Mouse (Mus musculus) right cerebral cortex, postnatal 14 days (tissue): ENCODE measurements at regions not wholly inside any gene's neighbourhood (a gene's known extent, or its start where the extent isn't known, plus 50 kb on each side); places are given as distances from the start of the nearest gene placed in this dataset.
"Not testable (repeated sequence)": the region's sequence is repeated elsewhere in the genome, so short reads cannot be mapped to it uniquely, and the experiment has no call there.

Experiments
- DNase-seq: peaks from one replicate; pipeline ENCODE4 v3.0.0; 2022

- DNase-seq, result no peak
Measured at GRCm38 (mm10) chr14:47935401-47935800, 185.2 kb upstream of the Peli2 start.

- no peak for DNase-seq
Measured at GRCm38 (mm10) chr14:47937081-47937651, 183.5 kb upstream of the Peli2 start.

GRCm38 (mm10) chr14:47939781-47940590, 180.6 kb upstream of the Peli2 start:
- no peak for DNase-seq

GRCm38 (mm10) chr14:47942671-47943070, 178.0 kb upstream of the Peli2 start:
- DNase-seq, result no peak

- DNase-seq, result no peak
Measured at GRCm38 (mm10) chr14:47944595-47944994, 176.0 kb upstream of the Peli2 start.

GRCm38 (mm10) chr14:47951041-47951440, 169.6 kb upstream of the Peli2 start:
- no peak for DNase-seq

GRCm38 (mm10) chr14:47958171-47958570, 162.5 kb upstream of the Peli2 start:
- DNase-seq, result no peak

GRCm38 (mm10) chr14:47959366-47960280, 161.0 kb upstream of the Peli2 start:
- DNase-seq, result no peak

GRCm38 (mm10) chr14:47964806-47965205, 155.8 kb upstream of the Peli2 start:
- DNase-seq, result not testable (repeated sequence)

GRCm38 (mm10) chr14:47969871-47970270, 150.8 kb upstream of the Peli2 start:
- no peak for DNase-seq

GRCm38 (mm10) chr14:47973161-47973560, 147.5 kb upstream of the Peli2 start:
- not testable (repeated sequence) for DNase-seq

- DNase-seq, result no peak
Measured at GRCm38 (mm10) chr14:47982993-47983740, 137.5 kb upstream of the Peli2 start.

GRCm38 (mm10) chr14:47986483-47986882, 134.1 kb upstream of the Peli2 start:
- no peak for DNase-seq

GRCm38 (mm10) chr14:47986941-47987340, 133.7 kb upstream of the Peli2 start:
- DNase-seq, result no peak

GRCm38 (mm10) chr14:47987392-47988075, 133.1 kb upstream of the Peli2 start:
- DNase-seq, result no peak

GRCm38 (mm10) chr14:47988131-47988530, 132.5 kb upstream of the Peli2 start:
- DNase-seq, result no peak

- DNase-seq, result no peak
Measured at GRCm38 (mm10) chr14:47989315-47989714, 131.3 kb upstream of the Peli2 start.

- DNase-seq, result no peak
Measured at GRCm38 (mm10) chr14:47990716-47991115, 129.9 kb upstream of the Peli2 start.

- DNase-seq, result no peak
Measured at GRCm38 (mm10) chr14:47991546-47991945, 129.1 kb upstream of the Peli2 start.

- no peak for DNase-seq
Measured at GRCm38 (mm10) chr14:47992091-47992490, 128.5 kb upstream of the Peli2 start.

GRCm38 (mm10) chr14:47992851-47993250, 127.8 kb upstream of the Peli2 start:
- no peak for DNase-seq

- no peak for DNase-seq
Measured at GRCm38 (mm10) chr14:47998936-47999335, 121.7 kb upstream of the Peli2 start.
